Mouse (Mus musculus) hematopoietic stem cell, adult 5-6 weeks (primary cell): ENCODE results near the gene Arhgap45. TPM values are rescaled to one million over a fixed set of nuclear protein-coding genes. Genes with fewer than 3 reads are reported as not detected.

Experiments
- ATAC-seq, 2 experiments: fragments of 125-278 bp in 1 of 2; replicated peaks in 1 of 2; 2 replicates each; pipeline ENCODE4 v1.8.0; 2016 to 2017; ENCODE audit warnings: inconsistent platforms in 2 of 2, mild to moderate bottlenecking in 2 of 2, moderate number of reproducible peaks in 2 of 2, low read depth in 1 of 2, moderate TSS enrichment in 1 of 2; ENCODE audit not compliant: low FRiP score in 2 of 2, poor library complexity in 2 of 2, severe bottlenecking in 2 of 2, insufficient read depth in 1 of 2, low TSS enrichment in 1 of 2
- total RNA-seq: library from RNA; stranded (forward); fragments of 172-1452, 232-1000 nt; gene quantifications from 2 replicates; pipeline ENCODE4 v1.2.3, GENCODE M21; 2017

Gene Arhgap45
- total RNA-seq, 1 experiment from 2014 or later: 80.9 TPM

DNA sequence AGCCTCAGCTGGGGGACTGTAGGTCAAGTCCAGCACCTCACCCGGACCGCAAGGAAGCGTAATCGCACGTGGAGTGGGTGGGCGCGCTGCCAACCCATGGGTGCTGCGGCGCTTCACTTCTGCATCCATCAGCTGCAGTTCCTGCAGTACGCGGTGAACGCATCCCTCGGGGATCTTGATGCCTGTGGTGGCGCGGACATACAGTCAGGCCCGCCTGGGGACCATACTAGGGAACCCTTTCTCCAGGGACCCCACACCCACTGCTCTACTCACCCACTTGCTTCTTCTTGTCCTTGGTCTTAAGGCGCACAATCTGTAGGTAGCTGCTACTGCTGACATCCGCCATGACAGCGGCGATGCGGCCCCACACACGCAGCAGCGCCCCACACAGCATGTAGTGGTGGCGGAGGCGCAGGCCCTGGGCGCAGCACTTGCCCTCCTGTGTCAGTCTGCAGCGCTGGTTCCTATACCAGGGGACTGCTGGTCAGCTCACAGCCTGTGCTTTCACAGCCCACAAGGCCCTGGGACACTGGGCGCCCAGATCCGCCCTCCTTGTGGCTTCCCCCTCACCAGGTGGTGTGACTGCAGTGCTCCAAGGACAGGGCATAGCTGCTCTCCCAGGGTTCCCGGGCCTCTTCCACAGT, 41.4 kb downstream of the Arhgap45 start:
- ATAC-seq: no peak

DNA sequence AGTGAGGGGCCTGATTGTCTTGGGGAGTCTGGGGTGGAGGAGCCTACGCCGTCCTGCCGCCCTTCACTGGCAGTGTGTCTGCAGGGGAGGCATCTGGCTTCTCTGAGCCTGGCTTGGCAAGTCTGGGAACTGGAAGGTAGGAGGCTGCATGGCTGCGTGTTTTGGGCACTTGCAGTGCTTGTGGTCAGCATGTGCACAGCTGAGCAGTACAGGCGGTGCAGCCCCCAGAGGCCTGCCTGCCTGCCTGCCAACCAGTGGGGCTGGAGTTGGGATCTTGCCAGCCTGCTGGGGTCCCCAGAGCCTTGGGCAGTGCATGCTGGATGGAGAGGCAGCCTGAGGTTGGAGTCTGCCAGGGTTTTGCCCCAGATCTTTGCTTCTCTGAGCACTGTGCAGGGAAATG, 46.7 kb downstream of the Arhgap45 start:
- ATAC-seq: no peak

DNA sequence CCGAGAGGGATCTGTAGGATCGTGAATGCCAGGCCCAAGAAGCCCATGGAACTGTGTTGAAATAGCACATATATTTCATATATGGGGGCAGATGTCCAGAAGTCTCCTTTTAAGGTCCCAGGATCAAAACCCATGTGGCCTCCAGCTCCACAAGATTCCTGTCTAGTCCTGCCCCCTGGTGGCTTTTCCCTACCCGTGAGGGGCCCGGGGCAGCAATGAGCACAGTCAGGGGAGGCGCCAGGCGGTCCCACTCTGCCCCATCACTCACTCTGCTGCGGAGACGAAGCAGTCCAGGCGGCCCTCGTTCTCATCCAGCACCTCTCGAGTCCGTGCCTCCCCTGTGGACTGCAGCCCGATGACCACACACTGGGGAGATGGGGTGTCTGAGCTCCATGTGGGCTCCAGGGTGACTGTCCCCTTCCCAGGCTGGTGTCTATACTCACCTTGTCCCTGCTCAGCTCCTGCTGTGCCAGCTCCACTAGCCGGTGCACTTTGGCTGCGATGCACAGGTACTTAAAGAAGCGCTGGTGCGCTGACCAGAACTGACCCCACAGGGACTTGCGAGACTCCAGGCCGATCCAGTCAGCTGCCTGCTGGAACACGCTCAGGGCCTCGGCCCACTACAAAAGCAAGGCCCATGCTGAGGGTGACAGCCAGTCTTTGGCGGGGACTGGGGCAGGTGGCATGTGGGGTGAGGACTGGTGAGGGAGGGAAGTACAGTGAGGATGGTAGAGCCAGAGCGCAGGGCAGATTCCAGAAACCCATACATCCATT, 47.6 kb downstream of the Arhgap45 start:
- no peak for ATAC-seq

DNA sequence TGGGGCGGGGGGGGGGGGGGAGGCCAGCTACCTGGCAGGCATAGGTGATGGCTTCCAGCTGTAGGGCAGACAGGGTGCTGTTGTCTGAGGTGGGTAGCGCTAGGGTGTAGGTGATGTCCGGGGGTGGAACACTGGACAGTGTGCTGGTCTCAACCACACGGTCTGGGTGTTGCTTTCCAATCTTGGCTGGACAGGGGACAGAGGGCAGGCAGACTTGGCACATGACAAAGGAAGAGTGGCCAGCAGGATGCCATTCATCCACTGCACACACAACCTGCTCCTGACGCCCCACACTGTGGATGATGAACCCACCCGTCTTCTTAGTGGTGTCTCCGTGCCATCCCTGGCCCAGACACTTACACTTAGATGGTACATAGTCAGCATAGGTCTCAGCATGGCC, 52.8 kb downstream of the Arhgap45 start:
- ATAC-seq: no peak

- ATAC-seq: no peak
Observed at GRCm38 (mm10) chr10:80069948-80070450, 53.5 kb downstream of the Arhgap45 start.

- ATAC-seq: peak; percentile 59 to 61
Observed at GRCm38 (mm10) chr10:80070837-80071515, 54.5 kb downstream of the Arhgap45 start.

- ATAC-seq: no peak
Observed at GRCm38 (mm10) chr10:80071516-80071900, 55.1 kb downstream of the Arhgap45 start.

DNA sequence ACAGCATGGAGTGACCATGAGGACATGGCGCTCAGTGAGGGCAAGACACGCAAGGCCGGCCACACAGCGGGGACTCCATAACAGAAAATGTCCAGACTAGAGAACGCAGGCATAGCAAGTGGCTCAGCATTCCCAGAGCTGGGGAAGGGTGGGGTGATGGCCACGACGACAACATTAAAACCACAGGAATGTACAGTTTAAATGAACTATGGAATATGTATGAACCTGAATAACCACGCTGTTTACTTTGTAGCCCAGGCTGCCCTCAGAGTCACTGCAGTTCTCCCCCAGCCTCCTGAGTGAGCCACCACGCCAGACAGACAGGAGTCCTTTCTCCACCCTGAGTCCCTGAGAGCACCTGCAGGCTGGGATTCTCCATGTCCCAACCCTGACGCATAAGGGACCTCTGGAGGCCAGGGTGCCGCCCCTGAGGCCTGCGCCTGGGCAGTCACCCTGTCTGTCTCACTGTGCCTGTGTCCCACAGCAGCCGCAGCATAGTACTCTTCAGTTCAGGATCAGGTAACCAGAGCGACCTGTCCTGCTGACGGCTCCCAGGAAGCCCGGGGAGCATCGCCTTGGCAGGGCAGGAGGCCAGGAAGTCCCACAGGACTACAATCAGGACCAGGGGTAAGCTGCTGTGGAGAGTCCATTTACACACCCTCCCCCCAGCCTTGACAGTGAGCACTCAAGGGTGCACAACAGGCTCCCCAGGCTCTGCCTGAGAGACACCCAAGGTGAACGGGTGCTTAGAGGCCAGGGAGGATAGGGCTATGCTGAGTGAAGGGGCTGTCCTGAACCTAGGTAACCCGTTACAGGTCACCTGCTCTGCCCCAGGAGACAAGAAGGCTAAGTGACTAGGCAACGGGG, 56.4 kb downstream of the Arhgap45 start:
- no peak for ATAC-seq

DNA sequence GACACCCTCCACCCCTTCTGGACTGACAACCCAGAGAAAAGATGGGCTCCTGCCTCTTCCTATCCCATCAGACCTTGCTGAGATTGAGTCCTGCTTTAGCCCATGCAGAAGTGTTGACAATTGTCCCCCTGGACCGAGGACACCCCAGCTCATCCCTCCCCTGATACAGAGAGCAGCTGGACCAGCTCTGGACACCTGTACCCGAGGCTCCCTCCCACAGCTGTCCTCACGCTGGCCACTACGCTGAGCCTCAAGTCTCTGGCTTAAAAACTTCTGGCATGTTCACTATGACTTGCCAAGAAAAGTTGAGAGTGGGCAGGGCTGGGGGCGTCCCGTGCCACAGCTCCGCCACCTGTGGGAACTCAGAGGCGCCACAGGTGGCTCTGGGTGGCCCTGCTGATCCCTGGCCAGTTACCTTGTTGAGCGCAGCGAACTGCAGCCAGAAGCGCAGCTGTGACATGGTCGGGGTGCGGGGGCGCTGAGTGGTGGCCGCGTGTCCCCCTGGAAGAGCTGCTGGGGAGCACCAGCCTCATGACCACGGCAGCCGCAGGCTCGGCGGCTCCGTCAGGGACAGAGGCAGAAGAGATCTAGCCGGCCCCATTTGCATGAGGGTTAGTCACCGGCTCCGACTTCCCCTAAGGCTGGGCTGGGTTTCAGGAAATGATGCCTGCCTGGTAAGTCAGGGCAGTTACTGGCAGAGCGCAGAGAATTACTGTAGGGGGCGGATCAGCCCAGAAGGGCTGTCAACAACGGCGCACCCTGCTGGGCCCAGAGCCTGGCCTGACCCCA, 58.6 kb downstream of the Arhgap45 start:
- ATAC-seq: peak; percentile 79 to 83

DNA sequence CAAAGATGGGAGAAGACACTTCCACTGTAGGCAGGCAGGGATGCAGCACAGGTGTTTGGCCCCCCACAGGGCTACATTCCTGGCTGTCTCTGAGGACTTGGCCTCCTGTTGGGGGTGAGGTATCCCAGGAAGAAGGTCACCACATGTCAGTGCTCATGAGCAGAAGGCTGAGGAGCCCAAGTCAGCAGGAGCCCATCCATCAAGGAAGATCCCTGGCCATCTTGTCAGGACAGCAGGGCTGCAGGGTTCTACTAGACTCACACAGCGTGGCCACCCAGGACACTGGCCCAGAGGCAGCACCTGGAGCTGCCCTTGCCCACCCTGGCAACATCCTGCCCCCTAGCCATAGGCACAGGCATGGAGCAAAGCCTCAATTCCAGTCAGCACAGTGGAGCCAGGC, 59.5 kb downstream of the Arhgap45 start:
- ATAC-seq: no peak

GRCm38 (mm10) chr10:80076386-80076785, 59.9 kb downstream of the Arhgap45 start:
- no peak for ATAC-seq

- ATAC-seq: no peak
Observed at GRCm38 (mm10) chr10:80077312-80077711, 60.9 kb downstream of the Arhgap45 start.

- ATAC-seq: no peak
Observed at GRCm38 (mm10) chr10:80078366-80078765, 61.9 kb downstream of the Arhgap45 start.

DNA sequence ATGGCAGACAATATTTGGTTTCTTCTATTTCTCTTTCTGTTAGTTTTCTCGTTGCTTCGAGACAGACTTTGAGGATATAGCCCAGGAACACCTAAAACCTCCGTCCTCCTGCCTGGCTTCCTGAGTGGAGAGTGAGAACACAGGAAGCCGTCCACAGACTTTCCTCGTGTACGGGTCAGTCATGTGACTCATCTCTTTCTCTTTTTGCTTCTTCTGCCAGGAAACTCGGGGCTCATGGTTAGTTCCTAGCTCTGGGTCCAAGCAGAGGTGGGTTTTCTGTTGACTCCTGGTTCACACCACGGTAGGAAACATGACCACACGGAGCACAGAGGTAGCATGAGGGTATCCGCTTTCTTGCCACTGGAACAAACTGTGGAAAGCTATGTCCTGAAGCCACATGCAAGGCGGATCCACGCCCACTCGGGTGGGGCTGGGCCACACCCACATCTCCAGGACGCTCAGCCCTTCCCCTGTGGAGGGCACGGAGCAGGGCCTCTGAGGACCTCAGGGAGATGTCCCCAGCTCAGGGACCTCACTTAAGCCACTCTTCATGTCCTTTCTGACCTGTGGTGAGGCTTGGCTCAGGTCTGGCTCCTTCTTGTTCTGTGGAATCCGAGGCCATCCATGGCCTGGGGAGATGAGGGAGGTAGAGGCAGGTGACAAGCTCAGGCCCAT, 64.1 kb downstream of the Arhgap45 start:
- no peak for ATAC-seq
